Mouse (Mus musculus) midbrain, embryonic 16.5 days (tissue): Measurements from ENCODE around the gene Stam2. TPM values are rescaled to one million over a fixed set of nuclear protein-coding genes. Genes with fewer than 3 reads are reported as not detected.

ENCODE experiments used
- ATAC-seq: fragments of 200-750 bp; cut with Nextera tagmentation; 2 replicates; pipeline ENCODE4 v1.8.0; 2017; ENCODE audit warnings: moderate TSS enrichment
- H3K27ac ChIP-seq: fragments of 300-500 bp; sonication (generic); 2 replicates; pipeline ENCODE4 v1.5.1; 2014; ENCODE audit warnings: mild to moderate bottlenecking, low read length, mixed read lengths
- H3K27me3 ChIP-seq: fragments of 300-500 bp; sonication (generic); 2 replicates; pipeline ENCODE4 v1.6.1; 2014; ENCODE audit warnings: low read depth, low read length, mixed read lengths; ENCODE audit not compliant: control insufficient read depth, insufficient read depth
- H3K36me3 ChIP-seq: fragments of 300-500 bp; sonication (generic); 2 replicates; pipeline ENCODE4 v1.6.1; 2014; ENCODE audit warnings: mild to moderate bottlenecking, low read length, moderate library complexity, mixed read lengths; ENCODE audit not compliant: control insufficient read depth, insufficient read depth
- H3K4me1 ChIP-seq: fragments of 300-500 bp; sonication (generic); 2 replicates; pipeline ENCODE4 v1.6.1; 2014; ENCODE audit warnings: mild to moderate bottlenecking, low read length, mixed read lengths; ENCODE audit not compliant: control insufficient read depth, insufficient read depth
- H3K4me2 ChIP-seq: fragments of 300-500 bp; sonication (generic); 2 replicates; pipeline ENCODE4 v1.6.1; 2014; ENCODE audit warnings: mild to moderate bottlenecking, low read length, mixed read lengths
- H3K4me3 ChIP-seq: fragments of 300-500 bp; sonication (generic); 2 replicates; pipeline ENCODE4 v1.5.1; 2014; ENCODE audit warnings: low read depth, mild to moderate bottlenecking, low read length, moderate library complexity, mixed read lengths
- H3K9ac ChIP-seq: fragments of 300-500 bp; sonication (generic); 2 replicates; pipeline ENCODE4 v1.6.1; 2014; ENCODE audit warnings: low read depth, low read length, mixed read lengths
- H3K9me3 ChIP-seq: fragments of 300-500 bp; sonication (generic); replicated peaks from 2 replicates; pipeline ENCODE4 v1.6.1; 2014; ENCODE audit warnings: mild to moderate bottlenecking, low read length, mixed read lengths; ENCODE audit not compliant: control insufficient read depth, poor library complexity, severe bottlenecking
- WGBS: fragments of 180-500 bp; shearing (Covaris S2); extraction: QIAGEN DNeasy Blood & Tissue Kit; methylation state at CpG from one replicate; pipeline ENCODE4 v1.1.7; 2014; 5-methylcytosine and 5-hydroxymethylcytosine counted together
- polyA plus RNA-seq: library from polyadenylated mRNA; unstranded; fragments of >200 nt; fragmentation: Nextera tagmentation; extraction: Ambion mirVana; gene quantifications from 2 replicates; pipeline ENCODE4 v1.2.1, GENCODE M21; 2015

Stam2 gene
- polyA plus RNA-seq, 1 experiment from 2014 or later = 41.1 TPM

DNA sequence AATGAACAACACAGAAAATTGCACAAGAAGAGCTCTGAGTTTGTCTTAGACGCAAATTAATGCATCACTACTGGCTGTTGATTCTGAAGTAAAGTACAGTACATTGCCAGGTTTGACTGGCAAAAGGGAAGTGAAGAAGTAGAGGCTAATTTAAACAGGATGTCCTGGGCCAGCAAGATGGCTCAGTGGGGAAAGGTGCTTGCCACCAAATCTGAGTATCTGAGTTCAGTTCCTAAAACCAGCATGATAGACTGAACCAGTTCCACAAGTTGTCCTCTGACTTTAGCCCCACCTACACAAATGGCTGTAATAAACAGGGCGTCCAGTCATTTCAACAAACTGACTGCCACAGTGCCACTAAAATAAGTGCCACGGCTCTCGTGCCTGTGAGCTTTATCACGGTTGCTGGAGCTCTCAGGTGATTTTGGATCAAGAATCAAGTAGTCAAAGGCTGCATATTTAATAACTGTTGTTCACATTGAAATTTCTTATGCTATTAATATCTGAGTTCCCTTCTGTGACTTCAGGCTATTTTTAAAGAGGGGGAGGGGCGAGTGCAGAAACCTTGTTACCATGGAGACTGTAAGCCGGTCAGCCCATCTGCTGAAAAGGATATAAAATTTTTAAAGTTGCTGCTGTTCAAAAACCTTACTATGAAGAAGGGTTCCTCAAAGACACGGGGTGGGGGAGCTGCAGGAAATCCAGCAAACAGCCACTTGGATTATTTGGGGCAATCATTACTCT, 94.7 kb downstream of the Stam2 start:
- peak; percentile 53 for ATAC-seq

DNA sequence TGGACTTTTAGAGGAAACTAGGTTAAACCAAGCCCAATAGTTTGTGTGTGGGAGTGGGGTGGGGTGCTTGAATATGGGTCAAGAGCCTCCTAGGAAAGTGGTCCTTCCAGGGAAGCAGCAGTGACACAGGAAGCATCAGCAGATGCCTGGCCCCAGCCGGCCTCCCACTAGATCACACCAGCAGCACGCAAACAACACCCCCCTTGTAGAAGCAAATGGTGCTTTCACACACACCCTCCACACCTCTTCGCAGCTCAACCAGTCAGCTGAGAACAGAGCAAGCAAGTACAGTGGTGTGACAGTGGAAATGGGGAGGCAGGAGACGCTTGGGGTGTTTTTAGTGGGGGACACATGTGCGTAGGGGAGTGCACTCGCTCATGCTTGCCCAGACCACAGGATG, 98.4 kb downstream of the Stam2 start:
- Histone ChIP-seq H3K9me3 (no peaks in the 10 kb centered on the region), H3K4me3 (no peak overlapping the region), H3K4me2 (no peak overlapping the region), H3K36me3 (no peaks in the 10 kb centered on the region), H3K27ac (no peak overlapping the region), H3K4me1 (peaks cover 11% of the 10 kb centered on the region), H3K27me3 (no peaks in the 10 kb centered on the region), H3K9ac (no peak overlapping the region)
- no peak for ATAC-seq
- 91% methylated on average over 6 of the region's 6 CpGs for WGBS

More for the DNA sequence above, 94.7 kb downstream of the Stam2 start:
- WGBS = 50% methylated on average over 8 of the region's 8 CpGs
- no peaks in the 10 kb centered on the region for H3K27me3 ChIP-seq
- H3K4me1 ChIP-seq = peaks cover 11% of the 10 kb centered on the region
- peak overlapping the region; percentile 0; the same call in 1 of the 2 replicates for H3K27ac ChIP-seq
- H3K36me3 ChIP-seq = no peaks in the 10 kb centered on the region
- H3K9me3 ChIP-seq = no peaks in the 10 kb centered on the region
- H3K9ac ChIP-seq = no peak overlapping the region
- H3K4me3 ChIP-seq = no peak overlapping the region
- H3K4me2 ChIP-seq = 0 out of 2 replicates have a peak overlapping the region, but pooled peaks have one; percentile 1

Other genes starting within 250 kb of the Stam2 start
- gene Cacnb4, start 65.5 kb downstream of the Stam2 start, polyA plus RNA-seq = 14.7 and 15.6 TPM in 2 replicates
- 7.6 and 9.4 TPM in 2 replicates for gene Fmnl2, start 115.6 kb upstream of the Stam2 start, polyA plus RNA-seq